Mouse (Mus musculus): ENCODE data around the gene Tnfrsf25.

Gene Tnfrsf25

GRCm38 (mm10) chr4:152094233-152094632, 21.5 kb upstream of the Tnfrsf25 start:
- DNase-seq, result no peak

- peak; percentile 87 for DNase-seq
These were observed 19.5 kb upstream of the Tnfrsf25 start for GRCm38 (mm10) chr4:152095937-152096910.

DNA sequence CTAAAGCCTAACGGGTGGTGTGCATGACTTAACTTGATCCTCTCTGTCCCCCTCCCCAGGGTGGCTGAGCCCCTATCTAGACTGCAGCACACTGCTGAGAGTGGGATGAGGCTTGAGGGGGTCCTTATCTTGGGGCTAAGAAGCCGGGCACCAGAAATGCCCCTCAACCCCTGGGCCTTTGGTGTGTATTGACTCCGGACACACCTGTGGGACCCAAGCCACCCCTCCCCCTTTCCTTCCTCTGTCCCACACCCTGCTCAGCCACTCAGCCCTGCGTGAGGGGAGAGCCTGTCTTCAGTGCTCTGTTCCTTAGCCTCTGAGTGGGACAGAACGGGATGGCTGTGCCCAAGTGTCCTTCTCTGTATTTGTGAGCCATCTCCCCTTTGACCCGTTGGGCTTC, 18.8 kb upstream of the Tnfrsf25 start:
- DNase-seq, result peak; percentile 58

DNA sequence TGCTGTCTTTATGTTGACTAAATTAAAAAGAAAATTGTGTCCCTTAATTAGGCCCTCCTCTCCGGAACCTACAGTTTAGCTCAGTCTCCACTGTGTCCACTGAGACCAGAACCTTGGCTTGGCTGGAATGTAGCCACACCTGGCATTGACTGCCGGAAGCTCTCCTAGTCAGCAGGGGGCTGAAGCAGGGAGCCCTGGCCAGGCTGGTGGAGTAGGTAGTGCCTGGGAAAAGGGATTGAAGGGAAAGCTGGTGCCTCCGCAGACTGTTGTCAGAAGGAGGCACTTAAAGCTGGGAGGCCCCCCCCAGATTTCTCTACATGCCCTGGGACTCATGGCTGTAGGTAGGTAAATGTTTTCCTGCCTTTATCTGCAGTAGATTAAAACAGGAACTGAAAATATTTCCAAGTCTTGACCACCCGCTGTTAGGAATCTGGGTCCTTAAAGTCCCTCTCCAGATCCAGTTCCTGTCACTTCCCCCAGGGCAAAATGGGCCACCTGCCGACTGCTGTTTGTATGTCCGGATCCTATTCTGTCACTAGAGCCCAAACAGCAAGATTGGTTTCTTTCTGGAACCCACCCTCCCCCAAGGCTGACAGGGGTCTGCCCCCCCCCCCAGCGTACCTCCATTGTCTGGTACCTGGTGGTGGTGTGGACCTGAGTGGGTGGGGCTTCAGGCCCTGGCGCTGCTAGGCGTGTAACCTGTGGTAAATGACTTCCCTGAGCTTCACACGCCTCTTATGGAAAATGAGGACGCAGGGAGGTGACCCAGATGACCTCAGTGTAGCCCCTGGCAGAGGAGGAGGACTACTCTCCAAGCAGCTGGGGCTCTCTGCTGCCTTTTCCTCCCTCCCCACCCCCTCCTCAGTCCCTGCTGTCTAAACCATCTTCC, 17.6 kb upstream of the Tnfrsf25 start:
- no peak for DNase-seq

- no peak for DNase-seq
These were observed 15.2 kb upstream of the Tnfrsf25 start for GRCm38 (mm10) chr4:152100541-152100940.

- no peak for DNase-seq
These were observed 14.6 kb upstream of the Tnfrsf25 start for GRCm38 (mm10) chr4:152101081-152101653.

DNA sequence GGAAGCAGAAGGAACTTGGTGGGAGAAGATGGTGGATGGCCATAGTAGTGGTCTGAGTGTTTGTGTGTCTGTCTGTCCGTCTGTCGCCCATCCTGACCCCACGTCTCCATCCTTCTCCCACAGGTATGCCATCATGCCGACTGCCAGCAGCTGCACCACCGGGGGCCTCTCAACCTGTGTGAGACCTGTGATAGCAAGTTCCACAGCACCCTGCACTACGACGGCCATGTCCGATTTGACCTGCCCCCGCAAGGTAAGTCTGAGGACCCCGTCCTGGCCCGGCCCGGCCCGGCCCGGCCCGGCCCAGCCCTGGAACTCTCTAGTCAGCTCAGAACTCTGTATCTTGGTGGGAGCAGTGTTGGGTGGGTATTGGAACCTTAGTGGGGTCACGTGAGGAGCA, 13.8 kb upstream of the Tnfrsf25 start:
- no peak for DNase-seq

DNA sequence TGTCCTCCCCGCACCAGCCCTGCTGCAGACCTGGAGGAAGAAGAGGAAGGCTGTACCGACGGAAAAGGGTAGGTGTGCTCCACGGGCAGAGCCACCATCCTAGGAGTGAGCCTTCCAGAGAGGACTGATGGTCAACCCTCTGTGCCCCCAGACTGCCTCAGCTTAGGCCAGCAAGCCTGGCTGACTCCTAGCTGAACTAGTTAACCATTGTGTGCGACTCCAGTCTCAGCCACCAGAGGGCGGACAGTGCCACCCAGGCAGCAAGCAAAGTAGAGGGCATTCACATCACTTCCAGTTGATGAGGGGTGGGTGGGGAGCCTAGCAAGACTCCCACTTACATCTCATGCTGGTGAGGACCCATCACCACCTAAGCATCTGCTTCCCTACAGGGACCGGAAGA, 12.7 kb upstream of the Tnfrsf25 start:
- peak; percentile 84 for DNase-seq

- no peak for DNase-seq
These were observed 9.0 kb upstream of the Tnfrsf25 start for GRCm38 (mm10) chr4:152106746-152107145.

DNA sequence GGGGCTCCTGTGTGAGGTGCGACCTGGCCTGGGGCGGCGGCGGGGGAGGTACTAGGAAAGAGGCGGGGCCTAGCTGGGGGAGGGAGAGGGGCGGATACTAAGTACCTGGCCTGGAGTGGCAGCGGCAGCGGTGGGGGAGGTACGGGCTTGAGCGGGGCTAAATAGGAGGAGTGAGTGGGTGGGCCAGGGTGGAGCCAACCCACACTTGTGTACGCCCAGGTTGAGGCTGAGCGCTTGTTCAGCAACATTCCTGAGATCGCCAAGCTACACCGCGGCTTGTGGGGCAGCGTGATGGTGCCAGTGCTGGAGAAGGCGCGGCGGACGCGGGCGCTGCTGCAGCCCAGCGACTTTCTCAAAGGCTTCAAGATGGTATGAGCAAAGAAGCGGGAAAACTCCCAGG, 8.2 kb upstream of the Tnfrsf25 start:
- DNase-seq, result peak; percentile 92

DNA sequence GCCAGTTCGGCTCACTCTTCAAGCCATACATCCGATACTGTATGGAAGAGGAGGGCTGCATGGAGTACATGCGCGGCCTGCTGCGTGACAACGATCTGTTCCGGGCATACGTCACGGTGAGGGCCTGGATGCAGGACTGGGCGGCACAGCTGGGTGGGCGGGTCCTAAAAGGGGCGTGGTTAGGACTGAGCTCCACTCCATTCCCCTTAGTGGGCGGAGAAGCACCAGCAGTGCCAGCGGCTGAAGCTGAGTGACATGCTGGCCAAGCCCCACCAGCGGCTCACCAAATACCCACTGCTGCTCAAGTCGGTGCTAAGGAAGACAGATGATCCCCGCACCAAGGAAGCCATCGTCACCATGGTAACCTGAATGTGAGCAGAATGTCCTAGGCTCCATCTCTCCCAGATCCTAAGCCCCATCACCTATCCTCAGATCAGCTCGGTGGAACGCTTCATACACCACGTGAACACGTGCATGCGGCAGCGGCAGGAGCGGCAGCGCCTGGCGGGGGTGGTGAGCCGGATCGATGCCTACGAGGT, 7.7 kb upstream of the Tnfrsf25 start:
- DNase-seq, result peak; percentile 92

- DNase-seq, result no peak
These were observed 7.1 kb upstream of the Tnfrsf25 start for GRCm38 (mm10) chr4:152108673-152109072.

- no peak for DNase-seq
These were observed 6.2 kb upstream of the Tnfrsf25 start for GRCm38 (mm10) chr4:152109509-152109908.

GRCm38 (mm10) chr4:152110689-152111088, 5.0 kb upstream of the Tnfrsf25 start:
- DNase-seq, result no peak

DNA sequence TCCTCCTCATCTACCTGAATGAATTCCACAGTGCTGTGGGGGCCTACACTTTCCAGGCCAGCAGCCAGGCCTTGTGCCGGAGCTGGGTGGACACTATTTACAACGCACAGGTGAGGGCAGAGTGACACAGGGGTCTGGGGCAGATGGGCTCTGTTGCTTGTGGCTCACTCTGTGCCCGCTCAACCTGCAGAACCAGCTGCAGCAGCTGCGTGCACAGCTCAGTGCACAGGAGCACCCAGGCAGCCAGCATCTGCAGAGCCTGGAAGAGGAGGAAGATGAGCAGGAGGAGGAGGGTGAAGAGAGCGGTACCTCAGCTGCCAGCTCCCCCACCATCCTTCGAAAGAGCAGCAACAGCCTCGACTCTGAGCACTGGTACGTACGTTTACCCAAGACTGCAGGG, 3.4 kb upstream of the Tnfrsf25 start:
- no peak for DNase-seq

DNA sequence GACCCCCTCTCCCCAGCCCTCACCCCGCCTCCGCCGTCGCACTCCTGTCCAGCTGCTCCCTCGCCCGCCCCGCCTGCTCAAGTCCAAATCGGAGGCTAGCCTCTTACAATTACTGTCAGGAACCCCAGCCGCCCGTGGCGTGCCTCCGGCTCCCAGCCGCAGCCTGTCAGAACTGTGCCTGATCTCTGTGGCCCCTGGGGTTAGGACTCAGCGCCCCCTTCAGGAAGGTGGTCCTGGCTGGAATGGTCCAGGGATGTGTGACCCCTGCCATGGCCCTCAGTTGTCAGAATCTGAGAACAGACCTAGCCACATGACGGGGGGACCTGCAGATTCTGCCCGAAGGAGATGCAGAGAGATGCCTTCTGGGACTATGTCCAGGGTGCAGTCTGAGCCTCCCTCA, 1.7 kb upstream of the Tnfrsf25 start:
- no peak for DNase-seq

DNA sequence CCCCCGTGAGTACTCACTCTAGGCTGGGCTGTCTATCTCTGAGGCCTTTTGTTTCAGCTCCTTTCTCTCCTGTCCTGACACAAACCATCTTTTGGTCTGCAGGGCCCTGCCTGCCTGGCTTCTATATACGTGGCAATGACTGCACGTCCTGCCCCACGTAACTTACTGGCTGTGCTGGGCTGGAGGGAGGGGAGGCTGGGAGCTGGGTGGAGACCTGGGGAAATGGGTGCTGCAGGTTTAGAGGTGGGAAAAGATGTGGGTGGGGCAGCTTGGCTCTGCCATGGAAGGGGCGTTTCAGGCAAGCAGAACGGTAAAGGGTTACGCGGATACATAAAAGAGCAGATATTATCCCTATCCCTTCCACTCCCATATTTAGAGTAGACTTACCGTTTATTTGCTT, 1.8 kb downstream of the Tnfrsf25 start:
- DNase-seq, result no peak

DNA sequence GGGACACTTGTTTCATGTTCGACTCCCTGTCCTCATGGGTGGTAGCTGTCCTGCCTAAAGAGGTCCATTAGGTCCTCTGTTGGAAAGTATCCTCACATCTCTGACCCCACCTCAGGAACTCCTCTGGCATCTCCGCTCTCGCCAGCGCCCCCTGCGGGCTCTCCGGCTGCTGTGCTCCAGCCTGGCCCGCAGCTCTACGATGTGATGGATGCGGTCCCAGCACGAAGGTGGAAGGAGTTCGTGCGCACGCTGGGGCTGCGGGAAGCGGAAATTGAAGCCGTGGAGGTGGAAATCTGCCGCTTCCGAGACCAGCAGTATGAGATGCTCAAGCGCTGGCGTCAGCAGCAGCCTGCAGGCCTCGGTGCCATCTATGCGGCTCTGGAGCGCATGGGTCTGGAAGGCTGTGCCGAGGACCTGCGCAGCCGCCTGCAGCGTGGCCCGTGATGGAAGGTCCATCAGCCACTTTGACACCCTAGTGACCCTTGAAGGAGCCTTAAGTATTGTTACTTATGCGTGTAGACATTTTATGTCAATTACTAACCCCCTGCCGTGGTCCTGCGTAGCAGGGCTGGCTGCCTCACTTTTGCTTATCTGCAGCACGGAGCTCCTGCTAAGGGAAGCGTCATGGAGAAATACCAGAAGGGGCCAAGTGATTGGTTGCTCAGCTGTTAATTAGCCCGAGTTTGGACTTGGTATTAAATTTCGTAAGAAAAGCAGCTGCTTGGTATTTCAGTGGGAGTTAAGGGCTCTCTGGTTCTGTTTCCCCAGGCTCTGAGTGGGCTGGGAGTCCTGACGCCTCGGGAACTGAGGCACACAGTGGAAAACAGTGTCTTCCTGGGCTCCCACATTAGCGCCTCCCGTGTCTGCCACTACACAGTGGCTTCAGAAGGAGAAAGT, 3.9 kb downstream of the Tnfrsf25 start:
- peak; percentile 65 for DNase-seq

DNA sequence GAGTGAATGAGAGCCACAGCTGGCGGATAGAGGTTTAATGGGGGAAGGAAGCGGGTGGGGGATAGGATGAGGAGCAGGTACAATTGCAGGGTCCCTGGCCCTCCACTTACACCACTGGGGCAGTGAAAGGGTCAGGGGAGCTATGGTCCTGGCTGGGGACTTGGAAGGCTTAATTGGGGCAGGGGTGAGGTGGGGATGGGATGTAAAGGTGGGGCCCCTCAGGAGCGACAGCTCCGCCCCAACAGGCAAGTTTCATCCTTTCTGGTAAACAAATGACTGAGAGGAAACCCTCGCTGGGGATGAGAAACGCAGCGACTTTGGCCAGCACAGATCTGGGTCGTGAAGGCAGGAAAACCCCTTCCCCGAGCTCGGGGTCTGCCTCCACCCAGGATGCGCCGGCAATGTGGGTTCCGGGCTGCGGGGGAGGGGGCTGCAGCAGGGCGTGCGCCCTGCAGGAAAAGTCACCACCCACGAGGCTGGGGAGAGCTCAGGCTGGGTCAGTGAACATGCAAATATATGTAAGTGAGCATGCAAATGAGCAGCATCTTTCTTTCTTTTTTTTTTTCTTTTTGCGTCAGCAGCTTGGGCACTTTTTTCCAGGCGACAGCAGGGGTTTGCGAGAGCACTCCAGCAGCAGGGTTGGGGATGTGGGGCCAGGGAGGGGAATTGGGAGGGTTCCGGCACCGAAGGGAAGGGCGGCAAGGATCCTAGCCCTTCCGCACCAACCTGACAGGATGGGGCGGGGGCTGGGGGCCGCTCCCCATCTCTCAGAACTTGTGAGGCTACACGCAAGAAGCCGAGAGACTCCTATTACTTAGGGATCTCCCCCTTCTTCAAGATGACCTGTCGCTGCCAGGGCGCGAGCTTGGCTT, 4.8 kb downstream of the Tnfrsf25 start:
- DNase-seq, result no peak

GRCm38 (mm10) chr4:152121183-152121505, 5.4 kb downstream of the Tnfrsf25 start:
- no peak for DNase-seq

- no peak for DNase-seq
These were observed 8.7 kb downstream of the Tnfrsf25 start for GRCm38 (mm10) chr4:152124361-152124961.
